Mouse (Mus musculus) left cerebral cortex, adult 9 months (tissue): ENCODE results near the gene Vasp.

Experiments used
- DNase-seq, 2 experiments: peaks; one replicate each; pipeline ENCODE4 v3.0.0; 2022; ENCODE audit warnings: low spot score in 2 of 2

The Vasp gene

DNA sequence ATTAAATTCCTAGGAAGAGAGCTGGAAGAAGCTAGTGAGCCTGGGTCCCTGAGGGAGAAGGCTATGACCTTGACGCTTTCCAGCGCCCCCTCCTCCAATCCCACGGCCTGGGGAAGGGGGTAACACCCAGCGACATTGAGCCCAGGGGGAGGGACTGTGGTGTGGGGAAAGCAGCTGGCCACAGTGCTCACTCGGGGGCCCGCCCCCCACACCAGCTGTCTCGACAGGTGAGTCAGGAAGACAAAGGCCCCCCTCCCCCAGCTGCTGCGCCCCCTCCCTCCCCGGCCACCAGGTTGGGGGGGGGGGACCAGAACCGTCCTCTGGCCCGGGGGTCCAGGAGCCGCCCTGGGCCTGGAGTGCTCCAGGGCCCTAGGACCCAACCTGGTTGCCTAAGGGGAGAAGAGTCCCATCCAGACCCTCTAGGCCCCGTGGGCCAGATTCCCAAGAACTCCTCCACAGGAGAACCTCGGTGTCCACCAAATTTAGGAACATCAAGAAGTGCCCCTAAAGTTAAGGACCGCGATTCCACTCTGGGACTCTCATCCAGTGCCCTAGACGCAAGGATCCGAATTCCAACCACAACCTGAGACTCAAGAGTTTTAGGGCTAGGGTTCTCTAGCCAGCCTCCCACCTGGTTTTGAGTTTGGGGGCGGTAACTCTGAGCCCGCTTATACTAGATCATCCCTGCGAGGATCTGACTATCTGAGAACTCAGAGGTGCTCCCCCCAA lies 944 bp downstream of the Vasp start:
- DNase-seq = no peak

DNA sequence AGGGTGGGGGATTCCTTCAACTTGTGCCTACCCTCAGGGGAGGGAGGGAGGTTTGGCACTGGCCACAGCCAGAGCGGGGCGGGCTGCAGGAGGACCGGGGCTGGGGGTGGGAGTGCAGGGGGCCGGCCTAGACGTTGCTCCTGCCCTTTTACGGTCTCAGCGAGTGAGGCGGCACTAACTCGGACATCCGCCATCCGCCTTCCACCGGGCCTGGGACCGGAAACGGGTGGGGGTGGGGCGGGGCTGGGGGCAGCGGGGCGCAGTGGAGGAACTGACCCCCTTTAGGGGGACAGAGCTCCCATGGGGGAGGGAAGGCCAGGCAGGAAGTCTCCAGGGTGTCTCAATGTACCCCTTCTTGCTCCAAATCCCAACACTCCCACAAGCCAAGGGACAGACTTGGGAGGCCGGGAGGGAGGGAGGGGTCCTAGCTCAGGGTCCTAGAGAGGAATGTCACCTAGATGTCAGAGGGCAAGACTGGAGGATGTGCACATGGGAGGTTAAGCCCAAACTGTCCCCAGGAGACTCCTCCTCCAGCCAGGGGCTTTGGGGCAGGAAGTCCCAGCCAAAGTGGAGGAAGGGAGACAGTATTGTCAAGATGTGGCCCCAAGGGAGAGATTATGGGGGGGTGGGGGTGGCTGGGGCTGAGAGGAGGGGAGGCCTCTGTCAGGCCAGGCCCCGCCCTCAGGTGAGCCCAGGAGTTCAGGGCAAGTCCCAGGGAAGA lies 1.7 kb downstream of the Vasp start:
- no peak for DNase-seq

DNA sequence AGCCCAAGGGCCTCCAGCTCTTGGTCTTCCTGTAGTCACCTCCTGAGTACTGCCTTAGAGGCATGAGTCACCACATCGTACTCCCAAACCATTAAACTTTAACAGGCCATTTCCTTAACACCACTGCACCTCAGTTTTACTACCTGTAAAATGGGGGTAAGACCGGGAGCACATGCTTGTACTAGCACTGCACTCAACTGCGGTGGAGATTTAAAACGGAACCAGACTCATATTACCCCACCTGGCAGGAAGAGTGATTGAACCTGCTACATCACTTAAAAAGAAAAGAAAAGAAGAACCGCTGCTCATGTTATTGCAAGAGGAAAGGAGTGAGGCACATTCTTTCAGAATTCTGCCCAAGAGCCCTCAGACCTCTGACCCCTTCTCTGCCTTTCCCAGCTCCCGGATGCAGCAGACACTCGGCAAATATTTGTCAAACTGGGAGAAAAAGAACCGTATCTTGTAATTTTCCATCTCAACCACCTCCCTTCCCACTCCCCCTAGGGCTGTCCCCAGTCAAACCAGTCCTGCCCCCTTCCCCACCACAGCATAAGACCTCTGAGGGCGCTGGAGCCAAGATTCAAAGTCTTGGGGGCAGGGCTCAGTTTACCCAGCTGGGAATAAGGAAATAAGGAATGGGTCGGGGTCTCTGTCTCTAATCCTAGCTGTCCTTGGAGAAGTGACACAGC lies 2.5 kb downstream of the Vasp start:
- DNase-seq = no peak

DNA sequence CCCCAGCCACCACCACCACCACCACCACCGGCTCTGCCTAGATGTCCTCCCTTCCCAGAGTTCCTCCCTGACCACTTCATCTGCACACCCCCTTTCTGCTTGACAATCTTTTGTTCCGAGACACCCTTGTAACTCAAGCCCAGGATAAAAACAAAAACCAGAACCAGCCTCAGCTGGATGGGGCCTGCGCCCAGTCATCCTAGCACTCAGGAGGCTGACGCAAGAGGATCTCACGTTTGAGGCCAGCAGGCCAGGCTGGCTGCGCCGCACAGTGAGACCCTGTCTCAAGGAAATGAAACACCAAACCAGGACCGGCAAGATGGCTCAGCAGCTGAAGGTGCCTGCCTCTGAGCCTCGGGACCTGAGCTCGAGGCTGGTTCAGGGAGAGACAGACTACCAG lies 4.6 kb downstream of the Vasp start:
- no peak for DNase-seq

DNA sequence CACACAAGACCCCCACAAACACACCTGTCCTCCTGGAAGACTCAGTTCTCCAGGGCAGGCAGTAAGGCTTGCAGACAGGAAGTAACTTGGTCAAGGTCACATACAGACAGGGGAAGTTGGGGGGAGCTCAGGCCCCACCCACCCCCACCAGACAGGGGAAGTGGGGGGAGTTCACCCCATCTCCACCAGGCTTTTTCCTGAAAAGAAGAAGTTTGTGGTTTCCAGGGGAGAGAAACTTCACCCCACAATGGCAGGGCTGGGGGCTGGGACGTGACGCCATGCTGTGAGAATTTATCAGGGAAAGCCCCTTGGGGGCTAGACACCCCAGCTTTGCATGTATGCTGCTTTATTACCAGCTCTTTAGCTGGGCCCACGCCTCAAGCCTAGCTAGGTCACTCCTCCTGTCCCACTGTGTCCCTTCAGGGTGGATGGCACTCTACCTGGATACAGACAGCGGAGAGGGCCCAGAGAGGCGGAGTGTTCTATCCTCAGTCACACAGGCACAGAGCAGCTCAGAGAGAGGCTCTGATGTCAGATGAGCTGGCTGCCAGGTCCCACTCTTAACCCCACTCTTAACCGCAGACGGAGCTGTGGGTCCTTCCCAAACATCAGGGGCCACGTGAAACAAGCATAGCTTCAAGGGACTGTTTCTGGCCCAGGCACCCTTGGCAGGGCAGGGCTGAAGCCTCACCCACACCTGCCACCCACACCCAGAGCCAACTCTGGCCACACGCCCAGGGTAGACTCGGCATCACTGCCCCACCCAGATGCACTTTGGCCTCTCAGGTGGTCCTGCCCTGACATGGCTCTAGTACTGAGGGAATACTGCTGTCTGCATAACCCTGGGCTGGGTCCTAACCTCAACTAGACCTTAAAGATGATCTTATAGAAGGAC lies 5.4 kb downstream of the Vasp start:
- DNase-seq = no peak

DNA sequence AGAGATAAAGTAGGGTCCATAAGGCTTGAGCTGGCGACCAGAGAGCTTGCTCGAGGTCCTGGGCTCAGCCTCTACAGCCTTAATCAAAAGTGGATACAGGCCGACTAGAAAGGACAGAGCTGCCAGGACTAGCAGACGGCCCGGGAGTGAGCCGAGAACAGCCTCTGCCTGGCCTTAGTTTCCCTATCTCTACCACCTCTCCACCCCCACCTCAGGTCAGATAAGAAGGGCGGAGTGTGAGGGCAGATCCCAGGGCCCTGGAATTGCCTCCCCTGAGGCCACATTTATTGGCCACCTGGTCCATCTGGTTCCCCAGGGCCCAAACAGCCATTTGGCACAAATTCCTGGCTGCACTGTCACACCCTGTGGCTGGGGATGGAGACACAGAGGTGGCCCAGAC lies 6.5 kb downstream of the Vasp start:
- no peak for DNase-seq

DNA sequence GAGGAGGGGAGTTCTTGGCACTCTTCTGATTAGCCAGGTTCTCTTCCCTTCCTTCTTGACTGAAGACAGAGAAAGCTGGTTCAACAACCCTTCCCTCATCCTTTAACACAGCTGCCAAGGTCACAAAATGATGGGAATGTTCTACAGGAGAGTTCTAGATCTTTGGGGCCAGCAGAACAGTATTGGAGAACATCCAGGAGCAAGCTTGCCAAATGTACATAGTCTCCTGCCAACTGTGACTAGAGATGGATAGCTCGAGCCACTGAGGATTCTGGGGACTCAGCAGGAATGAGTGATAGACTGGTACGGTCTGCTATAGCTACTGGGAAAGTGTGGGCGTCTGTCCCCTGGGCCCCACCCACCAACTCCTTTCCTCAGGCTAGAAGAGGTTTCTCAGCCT lies 13.3 kb downstream of the Vasp start:
- no peak for DNase-seq

DNA sequence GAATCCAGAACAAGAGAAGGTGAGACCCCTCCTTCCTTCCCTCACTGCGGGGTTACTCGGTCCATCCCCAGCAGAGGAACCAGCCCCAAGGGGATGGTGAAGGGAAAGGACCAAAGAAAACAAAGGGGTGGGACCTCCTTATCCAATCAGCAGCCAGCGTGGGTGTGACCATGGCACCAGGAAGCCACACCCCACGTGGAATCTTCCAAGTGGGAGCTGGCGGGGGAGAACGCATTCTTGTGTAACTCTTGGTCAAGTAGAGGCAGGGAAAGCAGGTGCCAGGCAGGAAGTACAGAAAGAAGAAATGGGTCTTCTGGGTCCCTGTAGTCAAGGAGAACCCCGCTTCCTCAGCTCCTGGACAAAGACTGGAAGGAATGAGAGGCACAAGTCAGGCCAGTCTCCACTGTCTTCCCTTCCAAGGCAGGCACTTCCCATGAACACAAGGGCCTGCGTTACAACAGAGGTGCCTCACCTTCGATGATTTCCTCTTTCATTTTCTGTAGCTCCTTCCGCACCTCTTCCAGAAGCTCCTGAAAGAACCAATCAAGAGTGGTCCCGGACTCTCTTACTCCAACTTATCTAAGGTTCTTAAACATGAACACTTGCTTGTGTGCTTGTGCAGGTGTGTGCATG lies 14.1 kb downstream of the Vasp start:
- DNase-seq = peak in 1 of 2 experiments; percentile 67

DNA sequence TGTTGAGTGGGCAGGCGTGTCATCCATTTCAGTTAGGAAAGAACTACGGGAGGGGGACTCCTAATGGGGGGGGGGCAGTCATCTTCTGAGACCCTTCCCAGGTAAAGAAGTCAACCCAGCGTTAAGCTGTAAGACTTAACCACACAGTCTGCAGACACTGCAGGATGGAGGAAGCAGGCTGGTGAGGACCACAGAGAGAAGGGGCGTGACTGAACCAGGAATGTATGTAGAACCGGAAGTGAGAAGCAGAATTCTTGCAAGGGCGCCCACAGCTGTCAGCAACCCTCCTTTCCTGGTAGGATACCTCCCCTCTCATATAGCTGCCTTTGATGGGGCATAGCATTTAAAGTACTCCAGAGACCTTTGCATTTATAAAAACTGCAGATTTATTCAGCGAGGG lies 15.1 kb downstream of the Vasp start:
- no peak for DNase-seq

DNA sequence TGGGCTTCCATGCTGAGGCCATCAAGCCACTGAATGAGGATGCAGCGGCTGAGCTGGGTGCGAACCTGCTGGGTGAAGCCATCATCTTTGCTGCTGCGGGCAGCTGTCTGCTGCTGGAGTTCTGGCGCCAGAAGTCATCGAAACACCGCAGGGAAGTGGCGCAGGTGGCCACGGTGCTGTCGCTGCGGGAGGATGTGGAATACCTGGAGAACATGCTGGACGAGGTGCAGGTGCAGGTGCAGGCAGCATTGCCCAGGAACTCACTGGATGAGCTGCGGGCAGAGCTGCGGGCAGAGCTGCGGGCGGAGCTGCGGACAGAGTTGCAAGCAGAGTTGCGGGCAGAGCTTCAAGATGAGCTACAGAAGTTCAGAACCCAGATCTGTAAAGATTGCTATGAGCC lies 16.2 kb downstream of the Vasp start:
- DNase-seq = no peak

DNA sequence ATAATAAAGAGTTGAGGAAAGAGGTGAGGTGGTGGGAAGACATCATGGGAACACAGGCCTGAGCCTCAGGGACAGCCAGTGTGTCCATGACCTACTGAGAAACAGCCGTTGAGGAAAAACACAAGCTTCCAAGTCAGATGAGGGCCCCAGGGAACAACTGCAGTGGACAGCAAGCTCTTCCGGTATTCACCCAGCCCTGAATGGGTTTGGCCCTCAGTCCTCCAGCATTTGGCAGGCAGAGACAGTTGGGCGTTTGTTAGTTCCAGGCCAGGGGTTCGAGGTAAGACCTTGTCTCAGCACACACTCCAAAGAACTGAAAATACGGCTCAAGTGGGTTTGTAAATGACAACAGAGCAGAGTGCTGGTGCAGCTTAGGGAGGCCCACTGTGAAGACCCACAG lies 18.2 kb downstream of the Vasp start:
- DNase-seq = no peak

DNA sequence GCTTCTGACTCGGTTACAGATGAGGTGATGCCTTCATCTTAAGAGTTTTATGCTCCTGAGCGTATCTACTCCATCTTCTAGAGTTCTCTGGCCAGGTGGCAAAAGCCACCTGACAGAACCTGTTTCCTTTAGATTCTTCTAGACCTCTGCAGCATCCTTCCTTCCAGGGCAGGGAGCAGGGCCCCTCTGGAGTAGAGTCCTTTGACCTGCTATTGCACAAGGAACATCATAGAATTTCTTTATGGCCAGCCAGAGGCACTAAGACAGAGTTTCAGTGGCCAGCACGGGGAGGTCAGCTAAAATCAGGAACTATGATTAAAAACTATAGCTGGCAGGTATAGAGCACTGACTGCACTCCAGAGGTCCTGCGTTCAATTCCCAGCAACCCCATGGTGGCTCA lies 19.5 kb downstream of the Vasp start:
- DNase-seq = no peak

DNA sequence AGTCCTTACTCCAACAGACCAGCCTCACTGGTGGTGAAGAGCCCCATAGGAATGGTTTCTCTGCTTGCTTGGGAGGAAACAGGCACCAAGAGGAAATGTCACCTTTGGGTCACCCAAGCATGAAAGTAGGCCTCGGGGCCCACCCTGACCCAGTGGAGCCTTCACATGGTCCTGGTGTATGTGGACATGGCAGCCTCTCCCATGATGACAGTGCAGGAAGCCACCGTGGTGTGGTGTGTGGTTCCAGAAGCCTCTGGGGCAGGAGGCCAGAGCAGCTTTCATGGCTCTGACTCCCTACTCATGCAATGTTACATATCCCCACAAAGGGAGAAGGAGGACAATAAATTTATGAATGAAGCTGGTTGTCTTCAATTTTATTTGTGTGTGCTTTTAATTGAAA lies 24.1 kb downstream of the Vasp start:
- no peak for DNase-seq

DNA sequence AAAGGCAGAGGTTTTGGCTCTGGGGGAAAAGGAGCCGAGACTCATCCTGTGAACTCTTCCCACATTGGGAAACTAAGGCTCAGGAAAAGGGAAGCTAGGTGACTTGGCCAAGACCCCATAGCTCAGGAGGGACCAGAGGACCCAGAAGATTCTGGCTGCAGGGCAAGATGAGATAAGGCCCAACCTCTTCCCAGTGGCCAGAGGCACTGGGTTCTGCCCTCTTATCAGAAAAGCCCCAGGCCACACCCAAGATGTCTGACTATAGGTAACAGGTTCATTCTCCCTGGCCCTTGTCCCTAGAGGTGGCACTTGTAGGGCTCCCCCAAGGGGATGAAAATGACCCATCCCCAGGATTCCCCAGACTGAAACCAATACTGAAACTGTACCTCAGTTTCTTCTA lies 24.8 kb downstream of the Vasp start:
- DNase-seq = no peak

DNA sequence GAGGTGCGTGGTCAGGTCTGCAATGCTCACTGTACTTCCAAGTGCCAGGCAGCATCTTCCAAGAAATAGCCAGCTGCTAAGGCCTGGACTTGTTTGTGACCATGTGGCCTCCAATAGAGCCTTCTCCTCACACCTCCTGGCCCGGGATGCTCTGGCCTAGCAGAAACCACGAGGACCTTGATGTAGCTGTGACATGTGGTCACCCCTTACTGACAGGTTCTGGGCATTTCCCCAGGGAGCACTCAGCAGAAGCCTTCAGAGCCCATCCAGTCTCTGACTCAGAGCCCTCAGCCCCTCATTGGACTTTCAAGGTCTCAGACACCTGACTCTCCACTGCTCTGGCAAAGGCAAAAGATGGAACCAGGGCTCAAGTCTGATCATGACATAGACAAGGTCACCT lies 26.5 kb downstream of the Vasp start:
- DNase-seq = no peak

DNA sequence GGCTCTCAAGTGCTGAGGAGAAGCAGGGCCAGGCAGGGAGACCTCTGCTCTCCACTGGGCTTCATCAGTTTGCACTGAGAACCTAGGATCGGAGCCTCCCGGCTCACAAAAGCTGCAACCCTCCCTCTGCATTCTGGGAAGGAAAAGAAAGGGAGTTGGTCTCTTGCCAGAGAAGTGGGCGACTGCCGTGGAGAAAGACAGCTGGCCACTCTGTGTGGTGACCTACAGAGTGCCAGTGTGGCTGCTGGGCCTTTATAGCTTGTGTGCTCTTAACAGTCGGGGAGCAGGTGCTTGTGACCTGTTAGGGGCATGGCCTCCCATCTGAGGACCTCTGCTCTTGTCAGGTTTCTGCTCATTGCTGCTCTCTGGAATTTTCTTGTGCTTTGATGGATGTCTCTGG lies 27.8 kb downstream of the Vasp start:
- DNase-seq = peak in 1 of 2 experiments; percentile 53

DNA sequence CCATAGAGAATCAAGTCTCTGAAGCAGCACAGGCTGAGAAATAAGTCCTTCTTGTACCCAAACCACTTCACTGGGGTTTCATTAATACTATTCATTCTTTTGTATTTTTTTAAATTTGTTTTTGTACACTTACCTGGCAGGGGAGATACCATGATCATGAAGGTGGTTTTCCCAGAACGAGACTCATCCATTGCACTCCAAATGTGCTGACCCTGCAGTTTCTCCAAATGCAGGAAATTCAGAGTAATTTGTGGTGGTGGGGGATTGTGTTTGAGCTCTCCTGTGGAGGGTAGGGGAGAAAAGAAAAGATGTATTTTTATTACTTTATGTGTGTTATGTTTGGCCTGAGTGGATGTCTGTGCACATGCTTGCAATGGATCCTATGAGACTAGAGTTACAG lies 29.6 kb downstream of the Vasp start:
- no peak for DNase-seq

DNA sequence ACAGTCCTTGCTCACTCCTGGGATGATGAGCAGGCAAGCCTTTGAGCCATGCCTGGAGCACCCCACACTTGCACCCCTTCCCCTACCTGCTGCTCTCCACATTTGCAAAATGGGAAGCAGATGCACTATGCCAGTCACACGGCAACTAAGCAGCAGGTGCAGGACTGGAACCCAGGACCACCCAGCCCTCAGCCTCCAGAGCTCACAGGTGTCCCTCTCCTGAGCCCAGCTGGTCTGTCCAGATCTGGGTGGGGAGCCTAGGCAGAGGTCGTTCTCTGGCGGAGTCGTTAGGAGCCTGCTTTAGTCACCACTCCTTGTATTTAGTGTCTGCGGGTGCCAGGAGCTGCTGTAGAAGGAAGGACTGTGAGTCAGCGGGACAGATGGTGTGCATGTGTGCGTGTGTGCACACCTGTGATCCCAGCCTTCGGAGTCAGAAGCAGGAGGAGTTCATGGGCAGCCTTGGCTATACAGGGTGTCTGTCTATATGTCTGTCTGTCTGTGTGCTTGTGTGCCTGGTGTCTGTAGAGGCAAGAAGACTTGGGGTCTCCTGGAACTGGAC lies 30.6 kb downstream of the Vasp start:
- DNase-seq = no peak

DNA sequence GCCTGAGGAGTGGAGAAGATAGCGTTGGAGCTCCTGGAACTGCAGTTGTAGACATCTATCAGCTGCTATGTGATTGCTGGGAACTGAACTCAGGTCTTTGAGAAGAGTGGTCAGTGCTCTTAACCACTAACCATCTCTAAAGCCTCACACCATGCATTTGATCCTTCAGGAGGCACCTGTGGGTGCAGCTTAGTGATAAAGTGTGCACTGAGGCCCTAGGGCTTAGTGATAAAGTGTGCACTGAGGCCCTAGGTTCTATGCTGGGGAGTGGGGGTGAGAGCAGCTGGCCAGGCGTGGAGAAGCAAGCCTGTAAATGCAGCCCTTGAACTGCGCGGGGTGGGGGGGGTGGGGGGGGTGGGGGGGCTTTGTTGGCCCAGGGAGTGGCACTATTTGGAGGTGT lies 31.6 kb downstream of the Vasp start:
- DNase-seq = no peak

DNA sequence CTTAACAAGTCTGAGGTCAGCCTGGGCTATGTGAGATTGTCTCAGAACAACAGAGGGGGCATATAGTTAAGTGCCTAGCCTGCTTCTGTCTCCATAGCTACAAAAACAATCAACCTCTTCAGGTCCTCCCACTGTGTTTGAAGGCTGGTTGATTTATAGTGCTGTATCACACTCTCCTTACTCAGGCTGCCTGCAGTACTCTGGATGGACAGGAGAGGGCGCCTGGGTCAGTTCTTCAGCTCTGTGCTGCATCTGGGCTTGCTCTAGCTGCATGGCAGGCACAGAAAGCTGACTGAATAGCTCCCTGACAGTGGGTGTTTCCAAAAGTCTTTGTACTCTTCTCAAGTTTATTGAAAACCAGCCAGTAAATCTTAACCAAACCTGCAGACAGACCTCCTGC lies 32.2 kb downstream of the Vasp start:
- peak; percentile 66 to 95 for DNase-seq

DNA sequence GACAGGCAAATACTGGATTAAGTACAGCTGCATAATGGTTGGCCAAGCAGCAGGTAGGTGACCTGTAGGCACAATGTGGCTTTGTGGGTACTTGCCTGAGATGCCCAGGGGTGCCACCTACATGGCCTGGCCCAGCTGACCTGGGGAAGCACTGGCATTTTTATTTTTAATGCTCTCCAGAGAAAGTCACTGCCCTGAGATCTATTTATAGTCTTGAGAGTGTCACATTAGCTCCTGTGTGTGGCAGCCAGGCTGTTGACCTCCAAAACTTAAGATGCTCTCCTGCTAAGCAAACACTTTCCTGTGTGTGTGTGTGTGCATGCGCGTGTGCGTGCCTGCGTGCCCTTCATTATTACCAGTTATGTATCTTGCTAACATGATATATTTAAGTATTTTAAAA lies 33.3 kb downstream of the Vasp start:
- no peak for DNase-seq
